Mouse (Mus musculus): ENCODE measurements around the gene Slc41a1.
"Not testable (repeated sequence)": the region's sequence is repeated elsewhere in the genome, so short reads cannot be mapped to it uniquely, and the experiment has no call there.

Slc41a1 gene

DNA sequence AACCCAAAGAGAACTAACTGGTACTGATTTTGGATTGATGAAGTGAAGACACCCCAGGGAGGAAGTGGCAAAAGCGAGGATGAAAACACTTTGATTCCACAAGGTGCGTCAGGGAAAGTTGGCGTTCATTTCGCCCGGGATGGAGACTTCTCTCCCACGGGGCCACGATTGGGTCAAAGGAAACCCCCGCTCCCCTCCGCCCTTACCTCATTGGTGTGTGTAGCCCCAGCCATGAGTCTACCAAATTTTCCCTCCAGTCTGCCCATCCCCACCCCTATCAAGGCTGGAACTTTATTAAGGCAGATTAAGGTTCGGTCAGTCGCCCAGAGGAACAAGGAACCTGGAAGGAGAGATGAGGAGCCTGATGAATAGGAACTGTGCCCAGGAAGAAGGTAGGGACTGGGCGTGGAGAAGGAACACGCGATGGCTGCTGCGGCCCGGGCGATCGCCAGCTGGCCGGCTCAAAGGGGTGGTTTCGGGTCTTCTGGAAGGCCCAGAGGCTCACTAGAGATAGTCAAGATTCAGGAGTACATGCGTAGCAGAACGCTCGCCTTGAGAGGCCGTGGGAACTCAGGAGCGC is at the start of gene Slc41a1:
Gene Slc41a1 (plus strand): TSS at position 287 of the 580 bp plus-strand sequence.
- DNase-seq, result no peak

- peak; percentile 4 to 38 for DNase-seq
These were observed 32.7 kb upstream of the Slc41a1 start for GRCm38 (mm10) chr1:131794591-131794990.

DNA sequence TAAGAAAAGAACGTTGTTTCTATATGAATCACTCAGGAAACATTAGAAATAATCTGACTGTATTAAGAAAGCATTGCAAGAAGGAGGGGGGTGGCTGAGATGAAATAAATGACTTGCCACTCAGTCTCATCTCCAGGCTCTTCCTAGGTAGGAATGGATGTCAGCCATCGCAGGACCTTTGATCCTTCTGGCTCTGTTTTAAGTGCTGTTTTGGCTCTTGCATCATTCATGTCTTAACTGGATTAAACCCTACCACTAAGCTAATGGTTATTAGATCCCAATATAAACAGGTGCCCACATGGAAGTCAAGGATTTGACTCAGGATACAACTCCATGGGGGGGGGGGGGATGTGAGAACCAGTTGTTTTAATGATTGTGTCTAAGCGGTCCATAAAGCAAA is 32.1 kb upstream of the Slc41a1 start:
- no peak for DNase-seq

- DNase-seq, result peak; percentile 56 to 65
These were observed 29.9 kb upstream of the Slc41a1 start, which contains the start of gene Pm20d1 for GRCm38 (mm10) chr1:131797202-131797909. TSS of gene Pm20d1 (plus strand) at chr1:131797381.

DNA sequence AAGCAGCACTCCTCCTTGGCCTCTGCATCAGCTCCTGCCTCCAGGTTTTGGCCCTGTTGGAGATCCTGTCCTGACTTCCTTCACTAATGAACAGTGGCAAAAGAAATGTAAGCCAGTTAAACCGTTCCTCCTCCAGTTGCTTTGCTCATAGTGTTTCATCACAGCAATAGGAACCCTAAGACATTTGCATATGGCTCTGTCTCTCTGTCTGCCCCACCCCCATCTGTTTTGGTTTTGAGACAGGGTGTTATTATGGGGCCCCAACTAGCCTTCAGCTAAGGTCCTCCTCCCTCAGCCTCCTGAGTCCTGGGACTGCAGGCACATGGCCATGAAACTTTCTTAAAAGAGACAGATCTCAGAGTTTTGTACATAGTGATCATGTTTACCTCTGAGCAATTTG is 27.3 kb upstream of the Slc41a1 start:
- no peak for DNase-seq

GRCm38 (mm10) chr1:131801071-131801470 is 26.2 kb upstream of the Slc41a1 start:
- no peak for DNase-seq

GRCm38 (mm10) chr1:131802652-131803051 is 24.6 kb upstream of the Slc41a1 start:
- no peak for DNase-seq

DNA sequence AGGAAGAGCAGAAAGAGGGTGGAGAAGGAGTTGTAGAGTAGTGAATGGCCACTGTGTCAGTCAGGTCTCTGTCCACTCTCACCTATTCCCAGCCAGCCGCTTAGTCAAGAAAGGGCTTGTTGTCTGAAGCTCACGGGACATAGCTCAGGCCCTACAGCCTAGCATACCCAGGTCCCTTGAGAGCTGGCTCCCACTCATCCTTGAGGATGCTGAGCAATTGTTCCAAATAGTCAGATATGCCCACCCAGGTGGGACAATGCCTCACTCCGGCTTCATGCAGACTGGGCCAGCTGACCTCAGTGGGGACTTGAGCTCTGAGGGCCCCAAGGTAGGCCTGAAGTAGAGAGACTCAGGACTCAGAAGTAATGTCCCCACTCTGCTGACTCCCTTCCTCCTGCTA is 23.1 kb upstream of the Slc41a1 start:
- no peak for DNase-seq

GRCm38 (mm10) chr1:131808986-131809385 is 18.3 kb upstream of the Slc41a1 start:
- no peak for DNase-seq

- no peak for DNase-seq
These were observed 17.6 kb upstream of the Slc41a1 start for GRCm38 (mm10) chr1:131809651-131810050.

GRCm38 (mm10) chr1:131811393-131811792 is 15.9 kb upstream of the Slc41a1 start:
- no peak for DNase-seq

DNA sequence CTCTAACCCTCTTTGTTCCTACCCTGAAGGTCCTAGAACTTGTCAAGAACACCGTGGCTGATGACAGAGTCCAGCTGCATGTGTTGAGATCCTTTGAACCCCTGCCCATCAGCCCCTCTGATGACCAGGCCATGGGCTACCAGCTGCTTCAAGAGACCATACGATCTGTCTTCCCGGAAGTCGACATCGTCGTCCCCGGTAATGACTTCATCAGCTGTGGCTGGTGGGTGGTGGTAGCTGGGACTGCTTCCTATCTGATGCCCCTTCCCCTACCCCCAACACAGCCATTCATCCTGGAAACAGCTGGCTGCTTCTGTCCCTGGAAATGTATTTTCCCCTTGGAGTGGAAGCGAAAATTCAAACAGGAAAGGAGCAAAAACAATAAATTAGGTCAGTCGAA is 15.3 kb upstream of the Slc41a1 start:
- DNase-seq, result peak in 1 of 2 experiments; percentile 31

- no peak for DNase-seq
These were observed 14.5 kb upstream of the Slc41a1 start for GRCm38 (mm10) chr1:131812631-131813295.

DNA sequence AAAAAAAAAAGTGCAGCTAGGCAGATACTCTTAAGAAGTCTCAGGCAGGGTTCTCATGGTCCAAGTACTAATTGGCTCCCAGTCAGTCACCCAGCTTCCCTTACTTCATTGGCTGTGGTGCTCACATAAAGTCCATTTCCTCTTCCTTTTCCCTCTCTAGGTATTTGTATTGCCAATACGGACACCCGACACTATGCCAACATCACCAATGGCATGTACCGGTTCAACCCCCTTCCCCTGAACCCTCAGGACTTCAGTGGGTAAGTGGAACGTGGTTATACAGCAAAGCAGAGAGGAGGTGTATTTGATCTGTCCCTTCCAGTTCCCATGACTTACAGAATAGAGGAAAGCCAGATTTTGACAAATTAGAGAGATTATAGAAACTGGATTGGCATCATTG is 13.6 kb upstream of the Slc41a1 start:
- no peak for DNase-seq

GRCm38 (mm10) chr1:131814191-131814590 is 13.1 kb upstream of the Slc41a1 start:
- no peak for DNase-seq

DNA sequence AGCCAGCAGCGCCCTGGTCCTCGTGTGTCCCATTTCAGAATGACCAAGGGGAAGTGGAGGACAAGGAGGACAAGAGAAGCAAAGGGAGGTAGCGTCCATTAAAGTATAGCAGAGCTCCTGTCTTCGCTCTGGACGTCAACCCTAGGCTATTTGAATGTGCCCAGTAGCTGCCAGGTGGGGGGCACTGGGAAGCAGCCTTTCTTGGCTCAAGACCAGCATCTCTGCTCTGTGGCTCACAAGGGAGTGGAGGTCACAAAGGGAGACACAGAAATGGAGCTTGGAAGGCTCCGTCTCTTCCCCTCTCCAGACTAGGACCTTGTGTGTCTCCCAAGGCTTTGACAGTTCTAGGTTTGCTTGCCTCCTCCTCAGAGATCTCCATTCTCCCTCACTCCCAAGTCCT is 10.4 kb upstream of the Slc41a1 start:
- DNase-seq, result no peak

DNA sequence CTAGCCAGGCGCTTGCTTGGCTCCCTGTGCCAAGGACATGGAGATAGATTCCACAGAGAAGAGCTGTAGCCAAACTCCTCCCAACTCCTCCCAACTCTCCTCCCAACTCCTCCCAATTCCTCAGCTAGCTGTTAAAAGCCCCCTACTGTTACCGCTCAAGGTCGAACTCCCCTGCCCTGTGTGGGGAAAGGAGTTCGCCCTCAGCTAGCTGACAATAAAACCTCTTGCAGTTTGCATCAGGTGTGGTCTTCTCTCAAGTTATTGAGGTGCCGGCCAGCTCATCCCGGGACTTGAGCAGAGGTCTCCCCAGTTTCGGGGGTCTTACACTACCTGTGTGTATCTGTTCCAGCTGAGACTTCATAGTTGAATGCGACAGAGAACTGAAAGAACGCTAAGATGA is 6.9 kb upstream of the Slc41a1 start:
- DNase-seq, result not testable (repeated sequence)

DNA sequence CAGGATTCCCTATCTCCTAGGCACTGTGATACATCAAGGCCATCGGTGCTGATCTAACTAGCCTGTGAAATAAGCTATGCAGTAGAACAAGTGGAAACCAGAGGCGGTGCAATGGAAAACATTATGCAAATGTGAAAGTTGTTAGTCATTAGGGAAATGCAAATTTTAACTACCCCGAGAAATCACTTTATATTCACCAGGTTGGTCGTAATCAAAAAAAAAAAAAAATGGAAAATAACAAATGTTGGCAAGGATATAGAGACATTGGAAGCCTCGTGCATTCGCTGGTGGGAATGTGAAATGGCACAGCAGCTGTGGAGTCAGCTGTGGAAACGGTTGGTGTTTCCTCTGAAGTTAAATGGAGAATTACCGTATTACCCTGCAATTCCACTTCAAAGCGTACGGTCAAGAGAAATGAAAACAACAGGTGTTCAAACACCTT is 6.4 kb upstream of the Slc41a1 start:
- no peak for DNase-seq

DNA sequence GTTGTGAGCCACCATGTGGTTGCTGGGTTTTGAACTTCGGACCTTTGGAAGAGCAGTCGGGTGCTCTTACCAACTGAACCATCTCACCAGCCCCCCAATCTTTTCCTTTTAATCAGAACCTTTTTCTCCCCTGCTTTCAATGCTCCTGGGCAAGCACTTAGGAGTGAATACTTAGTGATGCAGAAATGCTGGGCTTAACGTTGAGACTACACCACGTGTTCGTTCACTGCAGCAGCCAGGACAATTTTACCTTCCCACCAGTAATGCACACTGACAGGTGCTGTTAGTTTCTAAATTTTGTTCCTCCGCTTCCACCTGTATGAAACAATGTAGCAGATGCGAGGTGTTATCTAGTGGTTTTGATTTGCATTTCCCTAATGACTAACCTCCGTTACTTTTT is 5.0 kb upstream of the Slc41a1 start:
- no peak for DNase-seq

- no peak for DNase-seq
These were observed 4.3 kb upstream of the Slc41a1 start for GRCm38 (mm10) chr1:131822856-131823492.

DNA sequence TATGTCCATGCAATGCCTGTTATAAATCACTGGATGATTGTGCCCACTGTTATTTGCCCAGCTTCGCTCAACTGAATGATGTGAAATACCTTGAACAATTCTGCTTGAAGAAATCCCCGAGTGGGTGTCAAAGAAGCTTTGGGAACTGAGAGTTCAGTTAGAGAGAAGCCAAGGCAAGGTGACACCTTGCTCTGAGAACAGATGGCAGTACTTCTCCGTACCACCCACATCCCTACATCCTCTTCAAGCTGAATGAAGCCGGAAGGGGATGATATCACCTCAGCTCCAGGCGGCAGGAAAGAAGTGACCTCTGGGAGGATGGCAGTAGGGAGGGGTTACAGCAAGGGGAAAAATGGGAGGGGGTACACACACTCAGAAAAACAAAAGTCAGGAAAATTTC is 3.7 kb upstream of the Slc41a1 start:
- DNase-seq, result no peak

DNA sequence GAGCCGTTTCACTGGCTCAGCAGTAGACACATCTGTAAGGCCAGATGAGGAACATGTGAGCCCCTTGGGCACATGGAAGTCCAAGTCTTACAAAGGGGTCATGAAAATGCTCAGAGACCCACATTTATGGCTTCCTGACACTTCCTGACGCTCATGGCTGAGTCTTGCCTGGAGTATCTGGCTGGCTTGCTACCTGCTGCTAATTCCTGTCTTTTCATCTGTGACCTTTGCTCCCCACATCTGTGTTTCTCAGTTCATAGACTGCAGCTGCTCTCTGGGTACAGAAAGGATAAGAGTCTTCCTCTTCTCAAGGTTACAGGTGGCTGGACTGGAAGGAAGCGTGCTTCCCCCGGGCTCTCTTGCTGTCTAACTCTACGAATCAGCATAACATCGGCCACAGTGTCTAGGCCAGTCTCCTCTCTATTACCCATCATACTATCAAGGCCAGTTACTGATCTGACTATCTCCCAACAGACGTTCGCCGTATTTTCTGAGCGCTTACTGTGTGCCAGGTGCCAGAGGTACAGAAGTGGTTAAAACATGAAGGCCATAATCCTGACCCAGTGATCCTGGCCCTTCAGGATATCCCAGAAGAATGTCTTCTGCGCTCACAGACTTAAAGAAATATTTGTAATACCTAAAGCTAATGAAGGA is 2.6 kb upstream of the Slc41a1 start:
- no peak for DNase-seq

- DNase-seq, result peak; percentile 94 to 97
These were observed 530 bp downstream of the Slc41a1 start for GRCm38 (mm10) chr1:131827787-131828258.

Data from lung, postnatal 4 days (tissue).